Mouse (Mus musculus) frontal cortex, adult (tissue): ENCODE data around the gene Tmem240.
"Not testable (repeated sequence)": the region's sequence is repeated elsewhere in the genome, so short reads cannot be mapped to it uniquely, and the experiment has no call there.

ENCODE experiments used
- ATAC-seq: cut with Nextera tagmentation; 2 replicates; pipeline ENCODE4 v1.9.2; 2017; ENCODE audit warnings: mild to moderate bottlenecking, moderate library complexity, mixed read lengths; ENCODE audit not compliant: low TSS enrichment

Gene Tmem240

GRCm38 (mm10) chr4:155769880-155770512, 35.4 kb downstream of the Tmem240 start:
- peak; percentile 68 for ATAC-seq

DNA sequence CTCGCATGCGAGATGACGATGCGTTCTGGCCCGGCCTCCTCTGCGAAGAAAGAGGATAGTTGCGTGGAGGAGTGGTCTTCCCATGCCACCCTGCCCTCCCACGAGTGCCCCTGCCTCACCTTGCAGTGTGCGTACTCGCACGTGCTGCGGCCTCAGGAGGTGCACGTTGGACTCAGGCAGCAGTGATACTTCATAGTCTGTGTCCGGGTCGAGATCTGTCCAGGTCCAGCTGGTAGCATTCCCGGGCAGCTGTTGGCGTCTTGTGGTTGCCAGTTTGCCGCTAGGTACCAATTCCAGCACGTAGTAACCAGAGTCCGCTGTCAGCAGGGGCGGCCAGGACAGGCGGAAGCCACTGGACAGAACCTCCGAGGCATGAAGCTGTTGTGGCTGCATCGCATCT, 36.0 kb downstream of the Tmem240 start:
- no peak for ATAC-seq

DNA sequence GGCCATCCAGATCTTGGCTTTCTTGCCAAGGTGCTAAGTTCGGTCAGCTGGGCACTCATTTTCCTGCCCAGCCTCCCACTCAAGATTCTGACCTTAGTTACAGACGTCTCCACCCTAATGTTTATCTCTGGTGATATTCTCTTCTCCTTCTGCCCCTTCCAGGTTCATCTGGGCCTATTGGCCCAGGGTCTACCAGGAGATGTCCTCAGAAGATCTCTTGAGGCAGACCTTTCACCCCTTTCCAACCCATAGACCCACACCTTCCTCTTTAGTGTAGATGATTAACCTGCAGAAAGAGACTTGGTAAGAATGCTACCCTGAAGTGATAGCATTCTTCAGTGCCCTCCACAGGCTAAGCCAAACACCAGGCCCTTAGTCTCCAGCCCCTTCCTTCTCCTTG, 37.1 kb downstream of the Tmem240 start:
- no peak for ATAC-seq

GRCm38 (mm10) chr4:155772786-155773185, 38.2 kb downstream of the Tmem240 start:
- ATAC-seq = no peak

DNA sequence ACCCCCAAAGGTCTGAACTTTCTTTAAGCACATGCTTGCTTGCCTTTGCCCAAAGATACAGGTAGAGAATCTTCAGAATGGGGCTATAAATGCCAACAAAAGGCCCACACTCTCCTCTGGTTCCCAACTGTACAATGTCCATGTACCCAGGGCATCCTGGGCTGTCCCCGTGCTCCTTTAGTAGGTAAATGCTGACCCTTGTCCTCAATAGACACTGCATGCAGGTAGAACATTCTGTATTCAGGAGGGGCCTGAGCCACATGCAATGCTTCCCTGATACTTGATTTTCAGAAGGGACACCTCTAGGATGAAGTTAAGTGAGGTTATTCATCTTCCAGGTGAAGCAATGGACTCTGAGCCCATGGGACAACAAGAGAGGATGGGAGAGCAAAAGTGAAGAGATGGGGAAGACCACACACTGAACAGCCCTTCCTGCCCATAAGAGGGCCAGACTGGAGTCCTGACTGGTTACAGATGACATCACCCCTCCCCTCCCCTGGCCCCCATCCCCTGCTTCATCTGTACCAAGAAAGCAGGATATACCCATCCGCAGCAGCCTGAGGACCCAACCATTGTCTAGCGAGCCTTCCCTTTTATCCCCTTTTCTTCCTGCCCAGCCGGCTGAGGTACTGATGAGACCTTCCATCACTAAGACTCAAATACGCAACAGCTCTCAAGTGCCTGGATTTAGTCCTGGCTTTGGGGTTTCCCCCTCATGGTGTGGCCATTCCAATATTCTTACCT, 38.9 kb downstream of the Tmem240 start:
- ATAC-seq = no peak

GRCm38 (mm10) chr4:155774280-155774754, 39.7 kb downstream of the Tmem240 start, which contains the start of gene Vwa1:
TSS of gene Vwa1 (minus strand) at chr4:155774698.
- peak; percentile 72 for ATAC-seq

- peak; percentile 13; the same call in 1 of the 2 replicates for ATAC-seq
These were observed 40.6 kb downstream of the Tmem240 start for GRCm38 (mm10) chr4:155774971-155775740.

DNA sequence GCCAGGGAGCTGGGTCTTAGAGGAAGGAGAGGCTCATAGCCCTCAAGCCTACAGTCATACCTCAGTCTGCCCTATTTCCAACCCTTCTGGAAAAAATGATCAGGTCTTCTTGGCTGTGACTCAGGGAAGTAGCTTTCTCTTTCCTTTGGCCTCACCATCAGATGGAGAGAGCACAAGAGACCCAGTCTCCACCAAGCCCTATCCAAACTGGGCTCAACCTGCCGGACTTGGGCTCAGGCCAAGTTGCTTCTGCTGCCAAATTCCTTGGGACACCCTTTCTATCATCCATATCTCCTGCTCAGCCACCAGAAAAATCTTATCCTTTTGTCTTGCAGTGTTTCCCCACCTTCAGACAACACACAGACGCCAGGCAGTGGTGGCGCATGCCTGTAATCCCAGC, 41.3 kb downstream of the Tmem240 start:
- no peak for ATAC-seq

GRCm38 (mm10) chr4:155776704-155777335, 42.2 kb downstream of the Tmem240 start:
- ATAC-seq = peak; percentile 25; the same call in 1 of the 2 replicates

- no peak for ATAC-seq
These were observed 43.2 kb downstream of the Tmem240 start for GRCm38 (mm10) chr4:155777816-155778215.

GRCm38 (mm10) chr4:155779498-155779897, 44.9 kb downstream of the Tmem240 start:
- ATAC-seq = no peak

- no peak for ATAC-seq
These were observed 46.3 kb downstream of the Tmem240 start for GRCm38 (mm10) chr4:155780895-155781294.

DNA sequence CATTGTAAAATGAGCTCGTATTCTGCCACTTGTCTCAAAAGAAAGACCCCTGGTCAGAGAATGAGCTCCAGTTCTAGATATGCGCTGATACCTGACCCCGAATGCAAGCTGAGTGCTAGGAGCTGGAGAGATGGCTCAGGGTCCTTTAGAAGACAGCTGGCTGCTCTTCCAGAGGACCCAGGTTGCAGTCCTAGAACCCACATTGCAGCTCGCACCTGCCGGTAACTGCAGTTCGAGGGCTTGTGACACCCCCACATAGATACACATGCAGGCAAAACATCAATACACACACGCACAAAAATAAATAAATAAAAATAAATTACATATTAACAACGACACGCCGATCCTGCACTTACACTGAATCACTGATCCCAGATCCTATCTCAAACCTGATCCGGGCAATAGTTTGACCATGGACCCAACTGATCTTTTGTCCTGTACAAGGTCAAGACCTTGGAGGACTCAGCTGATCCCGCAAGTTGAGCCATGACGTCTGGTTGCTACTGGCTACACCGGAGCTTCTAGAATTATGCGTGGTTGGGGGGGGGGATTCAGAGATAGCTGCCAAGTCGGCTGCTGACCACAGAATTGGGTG, 49.0 kb downstream of the Tmem240 start:
- no peak for ATAC-seq

DNA sequence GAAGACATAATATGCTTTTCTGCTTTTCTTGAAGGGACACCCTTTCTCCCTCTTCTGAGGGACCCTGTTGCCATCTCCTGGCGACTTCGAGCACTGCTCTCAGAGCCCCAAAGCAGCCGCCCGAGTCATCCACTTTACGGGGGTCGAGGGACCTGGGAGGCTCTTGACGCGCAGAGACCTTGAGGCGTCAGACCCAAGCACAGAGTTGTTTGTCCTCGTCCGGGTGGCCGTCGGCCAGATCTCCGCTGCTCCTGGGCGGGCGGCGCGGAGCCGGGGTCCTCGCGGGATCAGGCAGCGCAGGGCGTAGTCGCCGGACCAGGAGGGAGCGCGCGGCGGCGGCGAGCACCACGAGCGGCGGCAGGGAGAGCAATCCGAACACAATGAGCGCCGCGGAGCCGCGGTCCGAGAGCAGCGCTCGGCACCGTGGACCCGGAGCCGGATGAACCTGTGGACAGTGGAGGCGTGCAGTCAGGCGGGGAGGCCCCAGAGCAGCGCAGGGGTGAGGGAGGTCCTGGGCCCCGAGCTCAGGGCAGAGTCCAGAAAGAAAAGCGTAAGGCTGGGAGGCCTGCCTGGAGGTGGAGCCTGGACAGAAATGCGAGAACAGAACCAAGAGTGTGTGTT, 49.6 kb downstream of the Tmem240 start:
- peak; percentile 76 for ATAC-seq

GRCm38 (mm10) chr4:155785246-155785645, 50.6 kb downstream of the Tmem240 start:
- ATAC-seq = no peak

- ATAC-seq = peak; percentile 35; the same call in 1 of the 2 replicates
These were observed 51.2 kb downstream of the Tmem240 start, which contains the start of gene Tmem88b for GRCm38 (mm10) chr4:155785819-155786218. TSS of gene Tmem88b (minus strand) at chr4:155785874.

DNA sequence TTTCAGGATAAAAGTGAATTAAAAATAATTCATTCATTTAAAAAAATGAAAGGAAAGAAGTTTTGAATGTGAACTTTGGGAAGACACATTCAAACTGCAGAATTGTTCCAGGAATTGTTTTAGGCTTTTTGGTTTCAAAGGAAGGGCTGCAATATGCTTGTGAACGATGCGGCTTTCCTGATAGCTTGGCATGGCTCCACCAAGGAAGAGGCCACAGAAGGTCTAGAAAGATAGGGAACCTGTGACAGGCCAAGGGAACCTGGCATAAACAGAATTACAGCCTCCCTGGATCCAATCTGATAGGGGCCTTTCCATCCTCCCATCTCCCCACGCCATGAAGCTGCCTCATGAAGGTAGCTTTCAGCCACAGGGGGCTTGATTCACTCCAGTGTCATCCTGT, 53.7 kb downstream of the Tmem240 start:
- no peak for ATAC-seq

GRCm38 (mm10) chr4:155788833-155789232, 54.2 kb downstream of the Tmem240 start:
- ATAC-seq = not testable (repeated sequence)

- ATAC-seq = no peak
These were observed 55.5 kb downstream of the Tmem240 start, which contains the start of gene Ankrd65 for GRCm38 (mm10) chr4:155790021-155790489. TSS of gene Ankrd65 (plus strand) at chr4:155790439.
